Mouse (Mus musculus) heart, adult 2 months (tissue): ENCODE results near the gene Izumo1r.

Experiments
- CTCF ChIP-seq: fragments of 200-600 bp; IDR thresholded peaks from 2 replicates; pipeline ENCODE4 v1.8.1; 2022; ENCODE audit warnings: antibody characterized with exemption, mild to moderate bottlenecking, moderate library complexity
- EP300 ChIP-seq: fragments of 200-500 bp; IDR thresholded peaks from 2 replicates; pipeline ENCODE4 v1.6.1; 2011; ENCODE audit warnings: low read depth, low read length, control low read depth; ENCODE audit not compliant: insufficient read depth
- POLR2A ChIP-seq: fragments of 200-500 bp; IDR thresholded peaks from 2 replicates; pipeline ENCODE4 v1.6.1; 2011; ENCODE audit warnings: mild to moderate bottlenecking, low read depth, low read length, control low read depth; ENCODE audit not compliant: insufficient read depth

DNA sequence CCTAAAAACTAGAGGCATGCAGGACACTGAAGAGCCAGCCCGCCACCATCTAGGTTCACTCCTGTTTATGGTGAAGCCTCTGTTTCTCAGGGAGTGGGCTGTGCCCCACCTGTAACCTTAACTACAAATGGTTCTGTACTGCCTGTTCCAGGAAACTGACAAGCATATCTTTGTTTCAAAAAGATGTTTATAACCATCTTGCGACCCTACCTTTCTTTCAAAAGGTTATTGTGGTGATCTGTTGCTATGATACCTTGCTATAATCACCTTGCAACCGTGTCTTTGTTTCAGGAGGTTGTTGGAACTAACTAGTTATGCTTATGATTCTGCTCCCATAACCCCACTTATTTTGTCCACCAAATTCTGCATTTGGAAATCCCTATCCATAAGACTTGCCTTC, 59.8 kb downstream of the Izumo1r start:
- no peak for TF ChIP-seq EP300
- no peak for TF ChIP-seq CTCF
- no peak for TF ChIP-seq POLR2A
